Mouse (Mus musculus): ENCODE measurements around the gene Dgkh.
A peak's percentile ranks its signal among the peaks of the same experiment; 100 is the strongest.

Gene Dgkh

DNA sequence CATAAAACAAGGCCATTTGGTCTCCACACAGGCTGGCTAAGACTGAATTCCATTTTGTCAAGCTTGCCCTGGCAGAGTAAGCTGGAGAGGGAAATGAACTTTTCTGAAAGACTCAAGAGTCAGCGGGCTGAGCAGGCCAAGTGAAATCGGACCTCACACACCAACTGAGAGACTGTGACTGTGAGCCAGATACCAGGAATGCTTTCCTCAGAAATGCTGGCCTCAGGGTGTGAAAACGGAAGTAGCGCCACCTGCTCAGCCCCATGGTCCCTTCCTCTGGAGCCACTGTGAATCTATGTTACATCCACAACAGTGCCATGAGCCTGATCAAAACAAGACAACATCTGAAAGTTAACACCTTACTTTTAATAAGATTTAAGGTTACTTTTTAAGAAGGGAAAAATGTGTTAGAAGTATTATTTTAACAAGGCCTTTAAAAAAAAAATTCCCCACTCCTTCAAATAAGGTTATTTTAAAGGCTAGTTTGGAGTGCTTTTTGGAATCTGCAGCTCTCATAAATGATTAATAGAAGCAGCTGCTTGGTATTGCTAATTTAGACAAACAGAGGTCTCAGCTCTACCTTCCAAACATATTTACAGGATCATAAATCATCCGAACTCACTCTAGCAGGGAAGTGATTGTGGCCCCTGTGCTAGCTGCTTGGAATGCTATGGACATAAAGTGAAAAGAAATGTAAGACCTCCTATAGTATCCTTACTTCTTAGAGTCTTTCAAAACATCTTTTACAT lies 193.8 kb downstream of the Dgkh start:
- peak; percentile 80 for DNase-seq (ENCODE audit: inconsistent ontology term)

DNA sequence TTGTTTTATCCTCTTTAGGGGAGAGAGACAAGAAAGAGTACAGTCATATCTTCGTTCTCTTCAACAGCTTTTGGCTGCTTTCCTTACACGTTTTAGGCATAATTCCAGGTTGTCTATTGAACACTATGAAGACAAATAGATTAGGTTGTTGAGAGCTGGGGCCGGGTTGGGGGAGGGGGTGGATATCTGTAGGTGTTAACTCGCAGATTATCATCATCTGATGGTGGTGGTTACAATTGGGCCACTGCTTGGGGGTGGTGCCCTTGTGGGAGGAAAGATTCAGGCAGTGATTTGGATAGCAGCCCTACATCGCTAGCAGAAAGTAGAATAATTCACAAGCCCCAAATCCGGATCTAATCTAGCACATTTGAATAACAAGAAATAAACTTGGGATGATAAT lies 195.0 kb downstream of the Dgkh start:
- DNase-seq (ENCODE audit: inconsistent ontology term) = no peak

- peak; percentile 98 for DNase-seq (ENCODE audit: inconsistent ontology term)
Observed at GRCm38 (mm10) chr14:78536281-78537165, 196.1 kb downstream of the Dgkh start, which contains the start of gene Akap11. Gene Akap11 (minus strand): TSS chr14:78536808.

DNA sequence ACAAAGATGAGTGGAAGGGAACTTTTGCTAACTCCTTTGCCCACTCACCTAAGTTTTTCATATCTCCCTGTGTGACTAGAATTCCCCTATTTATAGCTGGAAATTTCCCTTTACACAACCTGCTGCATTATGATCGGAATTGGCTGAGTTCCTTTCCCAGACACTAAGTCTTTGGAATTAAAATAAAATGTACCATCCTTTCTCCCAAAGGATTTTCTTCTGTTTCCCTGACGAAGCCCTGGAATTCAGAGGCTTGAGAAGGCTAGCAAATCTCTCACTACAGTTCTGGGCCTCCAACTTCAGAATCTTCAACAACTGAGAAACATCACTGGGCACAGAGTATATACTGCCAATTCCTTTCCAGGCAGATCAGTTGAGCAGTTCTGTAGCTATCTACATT lies 197.2 kb downstream of the Dgkh start:
- DNase-seq (ENCODE audit: inconsistent ontology term) = no peak

DNA sequence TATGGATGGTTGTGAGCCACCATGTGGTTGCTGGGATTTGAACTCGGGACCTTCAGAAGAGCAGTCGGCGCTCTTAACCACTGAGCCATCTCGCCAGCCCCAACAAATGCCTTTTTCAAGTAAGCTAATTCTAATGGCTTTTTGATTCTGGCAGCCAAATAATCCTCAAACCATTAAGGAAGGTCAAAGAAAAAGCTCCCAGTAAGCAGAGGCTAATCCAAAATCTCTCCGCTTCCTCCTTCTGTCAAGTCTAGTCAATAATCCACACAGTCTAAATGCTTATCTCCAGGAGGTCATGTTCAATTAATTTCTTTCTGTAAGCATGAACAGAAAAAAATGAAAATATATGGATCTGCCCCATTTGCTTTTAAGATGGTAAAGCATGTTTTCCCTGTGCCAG lies 197.9 kb downstream of the Dgkh start:
- DNase-seq (ENCODE audit: inconsistent ontology term) = no peak

DNA sequence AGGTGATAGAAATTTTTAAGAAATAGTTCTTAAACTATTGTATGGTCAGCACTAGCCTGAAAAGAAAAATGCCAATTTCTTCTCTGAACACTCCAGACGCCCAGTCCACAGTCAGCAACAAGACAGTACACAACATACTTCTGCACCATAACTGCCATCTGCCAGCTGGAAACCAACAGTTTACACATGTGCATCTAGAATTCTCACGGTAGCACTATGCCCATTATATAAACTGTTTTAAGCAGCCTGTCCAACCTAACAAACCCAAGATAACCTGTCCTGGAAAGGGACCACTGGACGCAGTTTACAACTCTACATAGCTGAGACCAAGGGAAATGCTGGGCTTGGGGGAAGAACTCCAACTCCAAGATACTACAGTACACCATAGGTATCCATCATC lies 198.9 kb downstream of the Dgkh start:
- DNase-seq (ENCODE audit: inconsistent ontology term) = no peak

- peak; percentile 20 for DNase-seq (ENCODE audit: inconsistent ontology term)
Observed at GRCm38 (mm10) chr14:78532345-78532744, 200.2 kb downstream of the Dgkh start.

DNA sequence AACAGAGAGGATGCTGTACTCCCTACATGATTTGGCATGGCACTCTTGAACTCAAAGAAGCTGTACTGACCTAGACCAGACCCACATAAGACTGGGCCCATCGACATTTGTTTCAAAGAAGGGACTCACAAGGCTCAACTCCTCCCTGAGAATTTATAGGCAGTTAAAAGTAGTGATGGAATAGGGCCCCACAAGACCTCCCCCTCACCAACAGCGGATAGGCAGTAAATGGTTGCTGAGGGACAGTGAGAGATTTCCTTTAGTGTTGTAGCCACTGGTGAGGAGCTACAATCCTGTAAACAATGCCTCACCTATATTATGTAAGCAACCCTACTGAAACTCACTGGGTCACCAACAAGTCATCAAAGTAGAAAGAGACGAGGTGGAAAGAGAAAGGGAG lies 202.3 kb downstream of the Dgkh start:
- no peak for DNase-seq (ENCODE audit: inconsistent ontology term)

DNA sequence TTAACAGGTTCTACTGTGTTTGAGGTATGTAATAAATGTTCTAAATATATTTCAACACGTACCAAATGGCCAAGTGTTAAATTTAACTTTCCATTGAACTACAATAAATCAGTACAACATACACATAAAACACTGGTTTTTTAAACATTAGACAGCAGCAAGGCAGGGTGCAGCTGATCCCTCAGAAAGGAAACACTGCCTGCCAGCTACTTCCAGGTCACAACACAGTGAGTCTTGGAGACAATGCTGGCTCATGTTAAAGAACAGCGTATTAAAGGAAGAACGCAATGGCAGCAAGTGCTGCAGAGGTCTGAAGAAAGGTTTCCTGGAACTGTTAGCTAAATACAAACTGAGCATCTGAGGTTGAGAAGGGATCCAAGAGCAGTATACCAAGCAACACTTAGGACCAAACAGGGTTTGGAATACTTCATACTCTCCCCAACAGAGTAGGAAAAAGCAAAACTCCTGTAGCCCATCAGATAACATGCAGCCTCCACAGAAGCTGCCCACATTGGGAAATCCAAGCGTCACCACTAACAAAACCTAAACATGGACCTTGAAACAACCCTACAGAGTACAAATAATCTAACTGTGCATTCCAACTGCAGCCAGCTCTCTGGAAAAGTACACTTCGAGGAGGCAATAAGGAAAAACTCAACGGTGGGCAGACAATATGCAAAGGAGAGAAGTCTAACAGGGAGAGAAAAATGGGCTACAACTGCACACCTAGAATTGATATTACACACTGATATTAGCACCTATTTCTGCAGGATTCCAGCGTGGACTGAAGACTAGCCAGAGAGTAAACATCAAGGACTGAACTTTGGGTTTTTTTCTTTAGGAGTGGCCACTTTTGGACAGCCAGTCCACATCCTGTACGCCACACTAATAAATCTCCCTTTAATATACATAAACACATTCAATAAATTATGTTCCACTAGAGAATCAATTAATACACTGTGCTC lies 203.8 kb downstream of the Dgkh start:
- no peak for DNase-seq (ENCODE audit: inconsistent ontology term)

DNA sequence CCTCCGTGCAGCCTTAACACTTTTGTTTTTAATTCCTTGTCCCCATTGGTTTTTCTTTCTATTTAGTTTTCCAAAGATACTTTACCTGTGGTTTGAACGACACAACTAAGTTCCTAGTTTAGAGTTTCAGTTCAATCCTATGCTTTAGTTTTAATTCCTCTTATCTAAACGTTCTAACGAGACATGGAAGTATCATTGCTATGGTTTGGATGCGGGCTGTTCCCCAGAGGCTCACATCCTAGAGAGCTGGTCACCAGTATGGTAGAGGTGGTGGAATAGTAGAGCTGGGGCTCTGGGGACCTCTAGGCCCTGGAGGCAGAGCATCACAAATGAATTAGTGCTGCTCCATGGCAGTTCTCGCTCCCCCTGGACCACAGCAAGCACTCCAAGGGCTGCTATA lies 205.7 kb downstream of the Dgkh start:
- DNase-seq (ENCODE audit: inconsistent ontology term) = no peak

DNA sequence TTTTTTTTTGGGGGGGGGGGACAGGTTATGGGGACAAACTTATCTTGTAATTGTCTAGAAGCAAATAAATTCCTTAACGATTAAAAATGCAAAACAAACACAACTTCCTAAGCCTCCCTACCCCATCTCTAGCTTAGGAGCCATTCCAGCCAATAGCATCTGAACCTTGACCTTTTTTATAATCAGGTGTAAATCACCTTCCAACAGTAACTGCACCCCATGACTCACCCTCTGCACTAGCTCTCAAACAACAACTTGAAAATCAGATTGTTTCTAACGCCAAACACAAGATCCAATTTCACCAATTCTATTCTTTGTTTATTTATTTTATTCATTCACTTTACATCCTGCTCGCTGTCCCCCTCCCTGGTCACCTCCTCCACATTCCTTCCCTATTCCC lies 206.1 kb downstream of the Dgkh start:
- no peak for DNase-seq (ENCODE audit: inconsistent ontology term)

DNA sequence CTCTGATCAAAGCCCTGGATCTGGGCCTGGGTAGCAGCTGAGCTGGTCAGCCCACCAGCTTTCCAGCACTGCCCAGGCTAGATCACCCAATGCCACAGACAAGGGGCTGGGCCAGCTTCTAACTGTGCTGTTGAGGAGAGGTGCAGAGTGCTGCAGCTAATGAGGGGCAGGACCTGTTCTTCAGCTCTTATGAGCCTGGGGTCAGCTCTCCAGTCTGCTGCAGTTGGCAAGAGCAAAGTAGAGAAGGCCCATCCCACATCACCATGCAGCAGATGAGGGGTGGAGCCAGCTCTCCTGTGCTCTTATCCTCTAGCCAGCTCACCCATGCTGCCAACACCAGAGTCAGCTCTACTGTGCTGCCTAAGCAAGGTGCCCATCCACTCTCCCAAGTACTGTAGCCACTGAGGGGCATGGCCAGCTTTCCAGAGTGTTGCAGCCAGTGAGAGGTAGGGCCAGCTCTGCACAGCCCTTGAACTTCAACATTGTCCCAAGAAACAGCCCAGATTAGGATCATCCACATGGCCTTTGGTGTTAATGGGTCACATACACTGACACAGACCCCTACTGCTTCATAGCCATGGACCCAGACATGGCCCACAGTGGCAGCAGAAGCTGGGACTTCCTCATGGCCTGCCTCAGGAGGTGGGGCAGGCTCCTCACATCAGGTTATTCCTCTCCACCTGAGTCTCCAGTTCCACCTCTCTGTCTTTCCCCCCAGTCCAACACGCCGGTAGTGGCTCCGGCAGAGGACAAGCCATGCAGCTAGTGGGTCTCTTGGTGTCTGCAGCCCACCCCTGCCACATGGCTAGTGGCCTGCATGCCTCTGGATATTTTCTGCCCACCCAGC lies 206.7 kb downstream of the Dgkh start:
- DNase-seq (ENCODE audit: inconsistent ontology term) = no peak

DNA sequence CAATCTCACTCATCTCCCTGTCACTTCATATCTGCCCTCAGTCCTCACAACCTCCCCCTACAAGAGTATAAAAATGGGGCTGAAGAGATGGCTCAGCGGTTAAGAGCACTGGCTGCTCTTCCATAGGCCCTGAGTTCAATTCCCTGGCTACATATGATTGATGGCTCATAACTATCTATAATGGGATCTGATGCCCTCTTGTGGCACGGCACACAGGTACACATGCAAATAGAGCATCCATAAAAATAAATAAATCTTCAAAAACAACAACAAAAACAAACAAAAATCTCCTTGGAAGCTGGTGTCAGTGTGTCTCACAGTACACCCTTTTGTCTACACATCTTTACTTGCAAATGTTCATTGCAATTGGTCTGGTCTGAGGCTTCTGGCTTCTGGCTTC lies 207.5 kb downstream of the Dgkh start:
- DNase-seq (ENCODE audit: inconsistent ontology term) = no peak

- DNase-seq (ENCODE audit: inconsistent ontology term) = no peak
Observed at GRCm38 (mm10) chr14:78510713-78511112, 221.9 kb downstream of the Dgkh start.

DNA sequence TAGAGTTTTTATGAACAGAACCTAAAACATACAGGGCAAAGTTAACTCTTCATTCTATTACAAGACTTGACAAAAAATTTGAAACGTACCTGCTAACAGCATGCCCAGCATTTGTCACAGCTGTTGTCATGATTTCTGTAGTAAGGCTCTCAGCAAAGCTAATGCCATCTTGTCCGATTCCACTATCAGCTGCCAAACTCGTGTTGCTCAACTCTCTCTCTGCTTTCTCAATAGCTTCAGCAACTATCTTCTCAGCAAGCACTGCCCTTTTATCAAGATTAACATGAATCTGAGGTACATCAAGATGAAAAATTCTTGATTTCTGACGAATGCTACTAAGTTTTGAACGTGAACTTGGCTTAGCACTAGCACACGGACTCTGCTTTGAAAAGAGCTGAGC lies 222.8 kb downstream of the Dgkh start:
- no peak for DNase-seq (ENCODE audit: inconsistent ontology term)

Measured in Muller cell, postnatal 12 days (primary cell).